Mouse (Mus musculus): ENCODE data around the gene Gm19345. TPM values are rescaled to one million over a fixed set of nuclear protein-coding genes. Genes with fewer than 3 reads are reported as not detected.

Gene Gm19345
- 17.7 and 18.9 TPM in 2 replicates for polyA plus RNA-seq (2015; fragmentation: Nextera tagmentation; extraction: Ambion mirVana)

GRCm38 (mm10) chr7:19851858-19852570 lies at the start of gene Gm19345:
Gm19345 (plus strand) TSS chr7:19852003.

GRCm38 (mm10) chr7:19822604-19823058 lies 29.2 kb upstream of the Gm19345 start, which contains the start of gene Bcl3:
Bcl3 (minus strand) TSS chr7:19822770.

GRCm38 (mm10) chr7:19861199-19861598 lies 9.4 kb downstream of the Gm19345 start, which contains the start of gene Ceacam16:
Ceacam16 (minus strand) TSS chr7:19861299.

GRCm38 (mm10) chr7:19887849-19888248 lies 36.0 kb downstream of the Gm19345 start, which contains the start of gene Ceacam19:
Ceacam19 (minus strand) TSS chr7:19887965.

Other genes with a start within 250 kb of the Gm19345 start
- gene Clasrp, start 247.5 kb upstream of the Gm19345 start, polyA plus RNA-seq (2015; fragmentation: Nextera tagmentation; extraction: Ambion mirVana) = 58.6 and 67.4 TPM in 2 replicates
- 8.2 and 9.2 TPM in 2 replicates for gene Relb, start 222.6 kb upstream of the Gm19345 start, polyA plus RNA-seq (2015; fragmentation: Nextera tagmentation; extraction: Ambion mirVana)
- gene Clptm1, start 187.0 kb upstream of the Gm19345 start, polyA plus RNA-seq (2015; fragmentation: Nextera tagmentation; extraction: Ambion mirVana) = 168 and 169 TPM in 2 replicates
- gene Apoc2, start 174.1 kb upstream of the Gm19345 start, polyA plus RNA-seq (2015; fragmentation: Nextera tagmentation; extraction: Ambion mirVana) = 0.68 and 1.0 TPM in 2 replicates
- not detected in 2 replicates for gene Gm44805, start 170.6 kb upstream of the Gm19345 start, polyA plus RNA-seq (2015; fragmentation: Nextera tagmentation; extraction: Ambion mirVana)
- not detected in 2 replicates for gene Apoc4, start 170.5 kb upstream of the Gm19345 start, polyA plus RNA-seq (2015; fragmentation: Nextera tagmentation; extraction: Ambion mirVana)
- 20.8 and 34.8 TPM in 2 replicates for gene Apoc1, start 159.3 kb upstream of the Gm19345 start, polyA plus RNA-seq (2015; fragmentation: Nextera tagmentation; extraction: Ambion mirVana)
- 4,011 and 4,143 TPM in 2 replicates for gene Apoe, start 152.8 kb upstream of the Gm19345 start, polyA plus RNA-seq (2015; fragmentation: Nextera tagmentation; extraction: Ambion mirVana)
- gene Tomm40, start 136.6 kb upstream of the Gm19345 start, polyA plus RNA-seq (2015; fragmentation: Nextera tagmentation; extraction: Ambion mirVana) = 179 and 192 TPM in 2 replicates
- 52.6 and 57.8 TPM in 2 replicates for gene Nectin2, start 101.5 kb upstream of the Gm19345 start, polyA plus RNA-seq (2015; fragmentation: Nextera tagmentation; extraction: Ambion mirVana)
- gene Bcam, start 81.0 kb upstream of the Gm19345 start, polyA plus RNA-seq (2015; fragmentation: Nextera tagmentation; extraction: Ambion mirVana) = 38.7 and 44.4 TPM in 2 replicates
- gene Cblc, start 55.2 kb upstream of the Gm19345 start, polyA plus RNA-seq (2015; fragmentation: Nextera tagmentation; extraction: Ambion mirVana) = 0.68 and 0.80 TPM in 2 replicates
- 0.94 and 1.2 TPM in 2 replicates for gene Bcl3, start 29.2 kb upstream of the Gm19345 start, polyA plus RNA-seq (2015; fragmentation: Nextera tagmentation; extraction: Ambion mirVana)
- 0.43 and 0.71 TPM in 2 replicates for gene Ceacam16, start 9.3 kb downstream of the Gm19345 start, polyA plus RNA-seq (2015; fragmentation: Nextera tagmentation; extraction: Ambion mirVana)
- not detected in 2 replicates for gene Ceacam19, start 36.0 kb downstream of the Gm19345 start, polyA plus RNA-seq (2015; fragmentation: Nextera tagmentation; extraction: Ambion mirVana)
- gene Pvr, start 69.2 kb downstream of the Gm19345 start, polyA plus RNA-seq (2015; fragmentation: Nextera tagmentation; extraction: Ambion mirVana) = 7.1 and 8.5 TPM in 2 replicates
- not detected in 2 replicates for gene Igsf23, start 98.8 kb downstream of the Gm19345 start, polyA plus RNA-seq (2015; fragmentation: Nextera tagmentation; extraction: Ambion mirVana)
- gene Ceacam20, start 113.4 kb downstream of the Gm19345 start, polyA plus RNA-seq (2015; fragmentation: Nextera tagmentation; extraction: Ambion mirVana) = not detected in 2 replicates
- not detected in 2 replicates for gene Nlrp9b, start 139.5 kb downstream of the Gm19345 start, polyA plus RNA-seq (2015; fragmentation: Nextera tagmentation; extraction: Ambion mirVana)
- not detected in 2 replicates for gene Vmn1r91, start 247.7 kb downstream of the Gm19345 start, polyA plus RNA-seq (2015; fragmentation: Nextera tagmentation; extraction: Ambion mirVana)